Mouse (Mus musculus) gastrocnemius, postnatal 4 days (tissue): ENCODE results near the gene Adat2. TPM values are rescaled to one million over a fixed set of nuclear protein-coding genes. Genes with fewer than 3 reads are reported as not detected.
A peak's percentile ranks its signal among the peaks of the same experiment; 100 is the strongest.

Source experiments
- DNase-seq, 2 experiments: peaks; one replicate each; pipeline ENCODE4 v3.0.0; 2021 to 2022; ENCODE audit warnings: low spot score in 2 of 2, mixed read lengths in 2 of 2
- long read RNA-seq, 2 experiments: library from polyadenylated mRNA; stranded (forward); transcript quantifications; one replicate each; pipeline ENCODE4 v2.0.0; 2021
- total RNA-seq, 2 experiments: library from RNA; stranded (reverse); gene quantifications; 2 replicates each; pipeline ENCODE4 v1.2.3; 2021

The Adat2 gene
- total RNA-seq, result 1 to 10 TPM; 5.1 to 5.7 TPM
- long read RNA-seq, experiment 1, partial matches to known transcripts, result 0 of 3 reads
- long read RNA-seq, experiment 1, other reads (novel, unspliced or antisense), result 0 of 3 reads
- long read RNA-seq, experiment 2, partial matches to known transcripts, result 0 of 1 reads
- long read RNA-seq, experiment 2, other reads (novel, unspliced or antisense), result 1 of 1 reads

DNA sequence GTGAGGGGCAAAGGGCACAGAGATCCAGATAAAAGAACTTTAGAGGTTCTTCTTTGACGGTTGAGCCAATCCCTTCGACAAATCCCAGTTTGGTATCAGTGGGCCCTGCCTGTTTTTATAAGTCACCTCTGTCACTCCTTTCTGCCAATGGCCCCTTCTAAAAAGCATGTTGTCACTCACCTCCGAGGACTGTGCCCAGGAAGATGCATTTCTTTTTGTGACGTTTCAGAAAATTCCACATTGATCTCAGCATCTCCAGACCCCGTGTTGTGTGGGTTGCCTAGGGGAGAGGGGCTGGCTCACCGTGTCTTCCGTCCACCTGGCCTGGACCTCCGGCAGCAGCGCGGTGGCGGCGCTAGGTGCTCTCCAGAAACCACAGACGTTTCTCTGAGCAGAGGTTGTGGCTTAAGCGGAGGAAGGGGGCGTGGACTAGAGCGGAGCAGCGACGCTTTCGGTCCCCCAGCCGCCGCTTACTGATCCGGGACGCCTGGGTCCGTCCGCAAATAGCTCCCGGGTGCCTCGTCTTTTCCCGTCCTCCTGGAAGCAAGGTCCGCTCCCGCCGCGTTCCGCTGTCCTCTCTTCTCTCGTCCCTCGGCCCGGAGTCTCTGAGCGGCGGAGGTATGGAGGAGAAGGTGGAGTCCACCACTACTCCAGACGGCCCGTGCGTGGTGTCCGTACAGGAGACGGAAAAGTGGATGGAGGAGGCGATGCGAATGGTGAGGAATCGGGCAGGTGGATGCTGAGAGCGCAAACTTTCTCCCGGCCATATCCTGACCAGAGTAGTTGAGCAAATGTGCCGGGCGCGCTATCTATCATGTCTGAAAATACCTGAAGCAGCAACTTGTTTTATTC, at the start of gene Adat2, which contains the start of gene Pex3:
Gene Adat2 (plus strand): TSS at position 249 of the 852 bp plus-strand sequence.
Gene Pex3 (minus strand): TSS at position 497 of the 852 bp plus-strand sequence.
- DNase-seq, result peak; percentile 81 to 89

DNA sequence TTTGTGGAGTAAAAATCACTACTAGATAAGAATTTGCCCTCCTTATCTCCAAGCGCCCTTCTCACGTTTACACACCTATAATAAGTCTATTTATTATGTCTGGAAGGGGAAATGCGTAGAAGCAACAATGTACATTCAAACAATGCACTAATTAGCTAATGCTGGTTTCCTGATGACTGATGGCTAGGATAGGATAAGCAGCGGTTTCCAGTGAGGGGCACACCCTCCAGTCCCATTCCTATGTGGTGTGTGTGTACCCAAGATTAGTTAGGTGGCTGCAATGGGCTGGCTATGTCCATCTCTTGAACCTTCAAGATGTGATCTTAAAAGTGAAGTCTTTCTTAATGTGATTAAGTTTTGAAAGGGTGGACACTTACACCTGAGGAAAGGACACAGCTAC, 30.8 kb upstream of the Adat2 start:
- no peak for DNase-seq

DNA sequence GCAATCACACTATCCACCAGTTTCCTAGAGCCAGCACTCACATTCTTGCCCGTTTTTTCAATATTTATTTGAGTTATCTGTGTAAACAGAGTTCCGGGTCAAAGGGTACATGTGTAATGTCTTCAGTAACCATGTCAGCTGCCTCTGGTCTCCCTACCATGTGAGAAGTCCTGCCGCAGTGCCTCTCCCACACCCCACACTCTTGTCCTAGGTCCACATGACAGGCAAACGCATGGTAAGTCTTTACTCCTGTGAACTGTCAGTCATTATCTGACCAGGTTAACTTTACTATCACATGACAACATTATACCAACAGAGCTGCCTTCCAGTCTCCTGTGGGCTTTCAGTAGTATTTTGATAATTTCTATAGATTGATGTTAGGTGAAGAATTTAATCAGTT, 24.5 kb upstream of the Adat2 start:
- DNase-seq, result no peak

DNA sequence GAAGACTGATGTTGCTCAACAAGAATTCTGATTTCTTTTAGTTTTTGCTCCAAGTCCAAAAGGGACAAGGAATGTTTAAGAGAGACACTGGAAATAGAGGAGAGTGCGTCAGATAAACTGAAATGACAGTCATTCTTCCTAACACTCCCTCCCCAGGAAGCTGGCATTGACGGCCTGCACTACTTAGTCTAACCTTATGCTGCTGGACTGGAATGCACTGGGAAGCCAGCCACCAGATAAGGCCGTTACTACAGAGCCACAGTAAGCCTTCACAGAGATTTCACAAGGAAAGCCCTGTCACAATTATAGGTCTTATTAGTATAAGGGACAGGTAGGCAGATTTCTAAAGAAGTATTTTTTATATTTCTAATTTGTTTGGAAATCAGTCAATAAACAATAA, 17.9 kb upstream of the Adat2 start:
- no peak for DNase-seq

DNA sequence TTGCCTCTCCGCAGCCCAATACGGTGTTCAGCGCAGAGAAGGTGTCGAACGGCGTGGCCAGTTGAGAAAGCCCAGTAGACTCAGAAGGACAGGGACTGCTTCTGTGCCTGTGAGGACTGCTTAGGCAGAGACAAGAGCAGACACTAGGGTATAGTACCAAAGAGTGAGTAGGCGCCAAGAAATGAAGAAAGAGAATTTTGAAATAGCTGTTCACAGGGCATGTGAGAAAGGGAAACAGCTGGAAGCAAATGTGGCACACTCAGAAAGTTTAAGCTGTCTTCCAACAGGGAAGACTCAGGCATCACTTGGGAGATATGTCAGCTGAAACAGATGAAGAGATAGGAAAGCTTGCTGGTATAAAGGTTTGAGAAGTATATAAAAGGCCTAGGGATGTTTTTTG, 16.0 kb upstream of the Adat2 start:
- no peak for DNase-seq

DNA sequence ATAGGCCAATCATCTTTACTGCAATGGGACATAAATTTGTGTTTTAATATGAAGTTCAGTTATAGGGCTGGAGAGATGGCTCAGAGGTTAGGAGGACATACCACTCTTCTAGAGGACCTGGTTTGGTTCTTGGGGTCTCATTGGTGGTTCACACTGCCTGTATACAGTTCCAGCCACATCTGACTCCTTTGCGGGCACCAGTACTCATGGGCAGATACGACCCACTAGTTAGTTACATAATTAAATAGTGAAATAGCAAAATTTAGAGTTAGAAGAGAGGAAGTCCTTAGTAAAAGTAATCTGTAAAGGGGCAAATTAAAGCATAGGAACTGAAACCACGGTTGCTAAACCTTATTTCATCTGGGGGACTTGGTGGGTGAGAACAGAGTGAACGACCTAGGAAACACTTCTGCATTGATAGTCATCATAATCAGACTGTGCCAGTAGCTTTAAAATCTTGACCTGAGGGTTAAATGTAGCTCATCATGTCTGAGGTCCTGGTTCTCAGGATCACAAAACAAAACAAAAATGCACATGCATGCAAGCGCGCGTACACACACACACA, 12.8 kb upstream of the Adat2 start:
- DNase-seq, result no peak

DNA sequence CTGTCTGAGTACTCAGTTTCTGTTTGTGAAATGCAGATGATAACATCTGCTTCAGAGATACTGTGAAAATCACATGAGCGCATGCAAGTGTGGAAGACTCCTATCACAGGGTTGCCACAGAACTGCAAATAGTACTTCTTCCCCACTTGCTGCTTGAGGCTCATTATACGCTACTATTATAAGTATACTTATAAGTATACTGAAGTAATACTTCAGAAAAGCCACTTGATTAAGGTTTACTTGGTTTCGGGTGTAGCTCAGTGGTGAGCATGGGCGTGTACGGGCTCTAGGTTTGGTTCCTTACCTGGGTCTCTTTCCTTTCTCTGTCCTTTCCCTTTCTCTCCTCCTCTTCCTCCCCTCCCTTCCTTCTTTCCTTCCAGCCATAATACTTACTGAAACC, 11.0 kb upstream of the Adat2 start:
- no peak for DNase-seq

DNA sequence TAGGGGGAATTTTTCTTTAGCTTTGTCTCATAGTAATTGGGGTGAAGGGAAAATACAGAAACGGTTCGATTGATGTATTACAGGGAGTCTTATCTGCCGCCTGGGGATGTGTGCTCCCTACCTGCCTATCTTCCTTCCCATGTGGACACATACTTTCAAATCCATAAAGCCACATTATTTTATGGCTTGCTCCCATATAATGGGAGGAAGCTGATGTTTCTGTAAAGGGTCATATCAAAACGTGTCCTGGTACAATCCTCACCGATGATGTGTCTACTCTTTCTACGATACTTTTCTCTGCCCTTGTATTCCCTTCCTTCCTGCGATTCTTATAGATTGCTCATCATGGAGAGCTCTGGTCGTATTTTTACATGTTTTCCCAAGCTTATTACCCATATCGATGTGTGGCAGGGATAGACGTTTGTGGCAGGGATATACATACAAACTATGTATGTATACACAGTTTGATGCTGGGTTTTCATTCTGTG, 848 bp downstream of the Adat2 start:
- DNase-seq, result no peak

DNA sequence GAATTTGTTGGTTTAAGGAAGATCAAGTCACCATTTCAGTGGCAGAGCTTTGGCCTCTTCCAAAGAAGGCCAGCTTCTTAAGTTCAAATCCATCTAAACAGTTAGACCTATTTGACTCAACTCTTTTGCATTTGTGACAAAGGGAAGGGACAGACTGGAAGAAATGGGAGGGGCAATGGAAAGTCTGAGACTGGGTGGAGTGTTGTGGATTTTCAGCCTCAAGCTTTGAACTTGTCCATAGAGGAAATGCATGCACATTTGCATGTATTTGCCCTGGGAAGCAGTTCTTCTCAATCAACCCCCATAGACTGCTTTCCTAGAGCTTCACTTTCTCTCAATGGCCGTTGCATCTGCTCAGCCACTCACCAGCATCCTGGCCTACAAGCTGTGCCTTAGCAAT, 1.6 kb downstream of the Adat2 start:
- DNase-seq, result no peak

DNA sequence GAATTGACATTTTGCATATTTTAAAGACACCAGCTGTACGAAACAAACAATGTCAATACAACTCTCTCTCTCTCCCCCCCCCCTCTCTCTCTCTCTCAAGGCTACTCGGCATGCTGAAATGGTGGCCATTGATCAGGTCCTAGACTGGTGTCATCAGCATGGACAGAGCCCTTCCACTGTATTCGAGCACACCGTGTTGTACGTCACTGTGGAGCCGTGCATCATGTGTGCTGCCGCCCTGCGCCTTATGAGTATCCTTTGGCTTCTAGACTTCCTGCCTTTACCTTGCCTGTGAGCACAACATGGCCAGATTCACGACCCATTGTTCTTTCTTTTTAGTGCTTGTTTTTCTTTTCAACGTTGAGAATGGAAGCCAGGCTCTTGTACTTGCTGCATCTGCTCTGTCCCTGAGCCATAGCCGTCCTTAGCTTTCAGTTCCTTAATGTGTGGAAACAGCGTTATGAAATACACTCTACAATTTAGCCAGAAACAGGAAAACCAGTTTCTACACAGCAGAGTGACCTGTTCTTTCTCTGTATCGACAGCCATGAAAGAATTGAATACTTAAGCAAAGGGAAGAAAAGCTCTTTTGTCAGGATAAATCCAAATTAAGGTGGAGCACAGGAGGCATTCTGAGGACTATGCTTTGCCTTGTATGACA, 7.5 kb downstream of the Adat2 start:
- DNase-seq, result no peak

DNA sequence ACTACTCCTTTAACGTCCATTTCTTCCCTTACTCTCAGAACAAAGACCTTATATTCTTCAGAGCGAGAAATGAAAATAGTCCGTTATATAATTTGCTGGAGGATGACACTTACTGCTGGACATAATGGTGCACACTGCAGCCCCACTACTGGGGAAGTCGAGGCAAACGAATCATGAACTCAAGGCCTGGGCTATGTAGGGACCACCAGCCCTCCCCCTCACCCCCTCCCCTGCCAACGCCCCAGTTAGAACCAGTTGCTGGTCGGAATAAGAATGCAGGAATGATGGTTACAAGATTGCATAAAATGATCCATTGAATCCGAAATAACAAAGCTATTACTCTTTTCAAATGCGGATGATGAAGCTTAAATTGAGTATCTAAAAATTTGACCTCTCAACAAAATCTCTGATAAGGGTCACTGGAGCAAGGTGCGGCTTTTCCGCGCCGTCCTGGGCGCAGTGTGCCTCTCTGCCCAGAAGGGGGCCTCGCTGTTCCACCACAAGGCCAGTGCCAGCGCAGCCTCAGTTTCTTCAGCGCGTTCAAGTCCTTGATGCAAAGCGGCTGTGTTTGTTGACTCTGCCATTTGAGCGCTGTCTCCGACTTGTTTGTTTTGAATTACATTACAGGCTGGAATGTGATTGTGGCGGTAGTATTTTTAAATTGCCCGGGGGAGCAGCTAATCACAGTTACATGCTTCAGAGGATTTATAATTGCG, 11.8 kb downstream of the Adat2 start:
- peak; percentile 37 to 65 for DNase-seq

DNA sequence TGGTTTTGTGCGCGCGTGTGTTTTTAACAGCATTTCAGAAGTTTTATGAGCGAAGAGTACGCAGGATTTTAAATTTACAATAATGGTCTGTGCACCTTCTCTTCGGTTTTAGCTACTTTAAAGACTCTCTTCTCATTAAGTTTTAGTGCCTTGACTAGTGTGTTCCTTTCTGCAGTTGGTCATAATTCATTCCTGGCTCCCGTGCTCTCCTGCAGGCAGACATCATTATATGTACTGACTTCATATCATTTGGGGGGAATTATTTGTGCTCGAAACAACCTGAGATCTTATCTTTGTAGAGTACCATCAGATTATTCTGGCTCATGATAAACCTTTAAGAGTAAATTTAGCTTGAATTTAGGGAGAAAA, 12.4 kb downstream of the Adat2 start:
- DNase-seq, result no peak

DNA sequence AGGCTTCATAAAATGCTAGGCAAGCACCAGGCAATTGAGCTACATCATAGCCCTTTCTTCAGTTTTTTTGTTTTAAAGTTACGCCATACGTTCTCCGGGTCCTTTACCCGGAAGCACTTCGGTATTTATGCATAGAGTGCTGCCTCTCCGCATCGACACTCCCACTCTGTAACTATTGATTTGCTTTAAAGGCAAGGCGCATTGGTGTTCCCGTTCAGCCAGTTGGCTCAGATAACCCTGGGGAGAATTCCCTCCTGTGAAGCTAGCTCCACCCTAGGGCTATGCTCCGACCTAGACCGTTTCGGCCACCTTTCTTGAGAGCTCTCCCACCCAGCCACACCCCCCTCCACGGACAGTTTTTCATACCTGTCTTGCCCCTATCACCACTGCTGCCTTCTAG, 13.7 kb downstream of the Adat2 start:
- DNase-seq, result no peak

DNA sequence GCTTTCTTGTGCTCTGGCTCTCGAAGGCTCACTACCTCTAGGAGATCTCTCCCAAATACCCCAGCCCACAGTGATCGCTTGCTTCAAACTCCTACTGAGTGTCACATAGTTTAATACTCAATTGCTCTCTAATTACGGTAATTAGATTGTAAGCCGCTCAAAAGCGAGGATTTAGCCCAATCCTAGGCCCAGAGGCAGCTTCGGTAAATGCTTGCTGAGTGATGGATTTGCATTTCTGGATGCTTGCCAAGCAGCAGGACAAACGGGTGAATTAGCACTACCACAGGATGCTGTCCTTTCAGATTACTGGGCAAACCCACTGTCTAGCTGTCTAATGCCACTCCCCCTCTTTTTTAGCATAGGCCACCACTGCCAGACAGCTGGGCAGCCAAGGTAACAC, 17.1 kb downstream of the Adat2 start:
- no peak for DNase-seq

DNA sequence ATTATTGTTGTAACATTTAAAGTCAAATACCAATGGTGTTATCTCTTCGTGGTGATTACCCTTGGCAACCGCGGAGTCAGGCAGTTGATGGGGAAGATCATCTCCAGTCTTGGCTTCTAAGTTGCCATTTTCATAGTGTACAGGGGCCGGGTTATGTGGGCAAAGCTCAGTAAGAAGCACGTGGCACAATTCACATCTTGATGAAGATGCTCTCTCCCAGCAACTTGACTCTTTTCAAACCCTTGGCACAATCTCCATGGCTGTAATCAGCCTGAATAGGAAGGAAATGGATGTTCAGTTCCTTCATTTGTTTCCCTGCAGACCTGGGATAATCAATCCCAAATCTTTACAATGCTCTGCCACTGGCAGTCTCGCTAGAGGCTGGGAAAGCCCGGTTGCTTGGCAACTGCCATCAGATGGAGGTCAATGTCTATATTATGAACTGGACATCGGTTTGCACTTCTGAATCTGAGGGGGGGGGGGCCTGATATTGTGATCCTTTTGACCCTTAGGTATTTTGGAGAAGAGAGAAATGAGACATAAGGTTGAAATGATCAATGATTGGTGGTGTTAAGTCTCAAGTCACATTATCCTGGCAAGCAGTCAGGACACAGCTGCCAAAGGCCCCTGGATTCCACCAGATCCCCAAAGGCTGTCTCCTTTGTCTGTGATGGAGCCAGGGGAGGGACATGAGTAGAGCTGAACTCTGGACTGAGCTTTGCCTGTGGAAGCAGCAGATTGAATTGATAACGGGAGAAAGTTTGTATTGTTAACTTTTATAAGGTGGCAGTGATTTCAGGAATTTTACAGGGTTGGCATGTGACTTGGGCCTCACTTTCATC, 18.2 kb downstream of the Adat2 start:
- DNase-seq, result no peak

DNA sequence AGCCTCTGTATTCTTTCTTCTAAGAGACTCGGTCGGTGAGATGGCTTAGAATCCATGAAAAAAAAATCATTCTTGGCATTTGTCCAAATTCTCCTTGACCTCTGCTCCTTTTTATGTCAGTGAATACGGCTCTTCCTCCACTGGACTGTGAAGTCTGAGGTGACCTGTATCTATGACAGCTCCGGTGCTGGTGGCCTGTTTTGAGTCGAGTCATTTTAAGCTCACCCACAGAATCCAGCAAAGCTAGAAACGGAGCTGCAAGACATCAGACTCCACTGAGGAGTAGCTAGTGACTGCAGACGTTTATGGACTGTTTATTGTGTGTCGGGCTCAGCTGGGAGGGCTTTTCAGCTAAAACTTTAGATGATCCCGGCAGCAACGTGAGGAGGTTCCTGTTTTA, 19.3 kb downstream of the Adat2 start:
- DNase-seq, result no peak

DNA sequence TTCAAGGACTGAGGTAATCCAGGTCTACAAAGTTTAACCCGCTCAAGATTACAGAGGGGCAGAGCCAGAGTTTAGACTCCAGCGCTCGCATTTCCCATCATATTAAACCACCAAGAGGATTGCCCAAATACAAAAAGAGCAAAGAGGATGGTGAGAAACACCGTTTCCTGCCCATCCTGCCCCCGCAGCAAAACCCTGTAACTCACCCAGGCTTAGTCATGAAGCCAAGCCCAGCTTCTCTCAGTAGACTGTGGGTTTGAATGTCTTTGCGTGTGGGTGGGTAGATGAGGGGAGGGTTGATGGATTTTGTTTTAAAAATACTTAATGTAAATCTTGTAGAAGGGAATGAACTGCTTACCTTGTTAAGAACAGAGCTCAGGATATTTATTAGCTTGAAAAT, 19.7 kb downstream of the Adat2 start:
- DNase-seq, result no peak

DNA sequence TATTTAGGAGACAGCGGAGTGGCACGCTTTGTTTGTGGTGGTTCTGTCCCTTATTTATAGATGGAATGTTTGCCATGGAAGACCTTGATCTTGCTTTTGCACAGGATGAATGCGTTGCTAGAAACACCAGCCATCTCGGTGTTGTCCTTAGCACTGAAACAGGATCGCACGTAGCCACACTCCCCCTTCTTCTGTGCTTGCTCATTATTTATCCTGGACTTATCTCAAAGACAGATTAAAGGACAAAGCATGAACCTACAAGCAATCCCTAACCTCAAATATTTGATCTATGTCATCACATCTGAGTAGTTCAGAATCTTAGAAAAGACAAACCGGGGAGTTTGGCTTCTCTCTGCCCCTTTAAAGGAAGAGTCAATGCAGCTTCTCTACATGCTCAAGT, 24.4 kb downstream of the Adat2 start:
- DNase-seq, result no peak

DNA sequence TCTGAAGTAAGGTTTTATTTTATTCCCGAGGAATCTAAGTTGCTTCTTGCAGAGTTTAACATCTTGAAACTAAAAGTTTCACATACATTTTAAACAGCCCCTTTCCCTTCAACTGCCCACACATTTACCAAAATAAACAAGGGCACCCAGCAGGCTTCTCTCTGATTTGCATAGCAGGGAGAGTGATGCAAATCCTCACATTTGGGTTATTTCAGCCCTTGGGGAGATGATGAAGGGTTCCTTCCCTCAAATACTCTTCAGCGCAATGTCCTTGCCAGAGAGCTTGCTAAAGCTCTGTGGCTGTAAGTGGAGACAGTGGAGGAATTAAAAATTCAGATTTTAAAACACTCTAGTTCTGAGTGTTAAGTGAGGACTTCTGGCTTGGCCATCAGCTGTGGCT, 35.2 kb downstream of the Adat2 start:
- DNase-seq, result no peak

DNA sequence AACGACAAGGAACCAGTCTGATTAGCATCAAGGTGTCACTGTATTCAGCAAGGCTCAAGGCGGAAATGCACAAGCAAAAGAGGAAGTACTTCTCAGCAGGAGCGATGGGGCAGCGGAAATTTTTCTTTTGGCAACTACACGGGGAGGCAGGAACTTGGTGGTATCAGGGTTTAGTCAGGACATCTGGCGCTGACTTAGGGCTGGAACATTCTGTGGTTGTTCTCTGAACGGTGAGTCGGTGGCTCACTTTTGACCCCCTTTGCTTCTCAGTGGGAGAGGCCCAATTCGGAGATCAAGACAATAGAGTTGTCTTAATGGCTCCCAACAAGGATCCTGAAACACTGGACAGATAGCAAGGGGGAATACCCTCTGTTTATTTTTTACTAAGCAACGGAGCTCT, 39.5 kb downstream of the Adat2 start:
- no peak for DNase-seq
